14 mouse cellular contexts compared by ENCODE assay signal in genomic region chr4:134587636-134588197, GRCm38 (mm10). TPM values are rescaled to one million over a fixed set of nuclear protein-coding genes. Genes with fewer than 3 reads are reported as not detected.
DNase-seq lines count a peak whose midpoint lies in the region; ATAC-seq and TF ChIP-seq lines count a peak whose summit lies in the region.
"Had no signal": no experiment of that assay in that cellular context is flagged by ENCODE, and none has a peak within 500 bp of the region (broad histone marks: within the 10 kb centered on the region; RNA-seq: fewer than 3 reads in every experiment).

No protein-coding gene starts in this region.

- TF ChIP-seq POLR2A in small intestine, adult 2 months (IDR thresholded peaks at IDR 0.05; ENCODE audit: low read depth, low read length), result no peak

- no peak overlapping the region for H3K4me2 ChIP-seq in hindbrain, postnatal 0 days (ENCODE audit: low read depth, low read length)
- H3K4me2 ChIP-seq: forebrain, embryonic 12.5 days; heart, embryonic 12.5 days; hindbrain, embryonic 13.5 days had no signal

- 66% methylated on average over 11 of the region's 11 CpGs for WGBS in hindbrain, embryonic 10.5 days
- 57% methylated on average over 11 of the region's 11 CpGs for WGBS in hindbrain, postnatal 0 days
- WGBS in small intestine, adult 2 months, result 55% methylated on average over 11 of the region's 11 CpGs

- ATAC-seq in hindbrain, postnatal 0 days, result no peak
- ATAC-seq: Patski had no signal

- H3K9me3 ChIP-seq in hindbrain, embryonic 10.5 days, result no peaks in the 10 kb centered on the region
- H3K9me3 ChIP-seq in hindbrain, postnatal 0 days (ENCODE audit: low read length), result no peaks in the 10 kb centered on the region
- H3K9me3 ChIP-seq: forebrain, embryonic 12.5 days; hindbrain, embryonic 13.5 days had no signal

- no peaks in the 10 kb centered on the region for H3K27me3 ChIP-seq in hindbrain, embryonic 10.5 days (ENCODE audit: insufficient read depth, poor library complexity, severe bottlenecking)
- no peaks in the 10 kb centered on the region for H3K27me3 ChIP-seq in hindbrain, postnatal 0 days (ENCODE audit: insufficient read depth, low read length)
- H3K27me3 ChIP-seq in small intestine, adult 2 months (ENCODE audit: control insufficient read depth, insufficient read depth, low read length), result no peaks in the 10 kb centered on the region
- H3K27me3 ChIP-seq: forebrain, embryonic 12.5 days; heart, embryonic 12.5 days; hindbrain, embryonic 13.5 days; Patski had no signal

- DNase-seq in hindbrain, embryonic 10.5 days (ENCODE audit: low spot score), result no peak
- no peak for DNase-seq in hindbrain, postnatal 0 days (ENCODE audit: low spot score)
- DNase-seq in ovary, postnatal 36 days (ENCODE audit: low spot score), result peak; percentile 49
- DNase-seq in ovary, postnatal 14 days (ENCODE audit: low spot score), result no peak
- DNase-seq in adrenal gland, postnatal 25 days, result peak; percentile 78
- DNase-seq in cerebellum, postnatal 14 days, result no peak
- DNase-seq in cerebellum, adult 9-10 months, result no peak
- DNase-seq: kidney, adult 8-10 months had no signal

- H3K4me1 ChIP-seq in hindbrain, embryonic 10.5 days (replicated peaks), result peaks cover 20% of the 10 kb centered on the region
- peaks cover 13% of the 10 kb centered on the region for H3K4me1 ChIP-seq in hindbrain, postnatal 0 days (ENCODE audit: insufficient read depth, low read length)
- H3K4me1 ChIP-seq in small intestine, adult 2 months (ENCODE audit: control insufficient read depth, insufficient read depth, insufficient read length, low read length), result peaks cover 12% of the 10 kb centered on the region

- no peak overlapping the region for H3K9ac ChIP-seq in hindbrain, postnatal 0 days (replicated peaks; ENCODE audit: low read length)
- H3K9ac ChIP-seq: forebrain, embryonic 12.5 days; heart, embryonic 12.5 days; hindbrain, embryonic 13.5 days; liver, embryonic 14.5 days had no signal

- H3K4me3 ChIP-seq in hindbrain, embryonic 10.5 days, result no peak overlapping the region
- no peak overlapping the region for H3K4me3 ChIP-seq in hindbrain, postnatal 0 days (ENCODE audit: low read length)
- no peak overlapping the region for H3K4me3 ChIP-seq in small intestine, adult 2 months (ENCODE audit: low read depth, low read length)
- H3K4me3 ChIP-seq: forebrain, embryonic 12.5 days; heart, embryonic 12.5 days; hindbrain, embryonic 13.5 days had no signal

- peak overlapping the region; percentile 54; the same call in 1 of the 2 replicates for H3K27ac ChIP-seq in hindbrain, embryonic 10.5 days
- no peak overlapping the region for H3K27ac ChIP-seq in hindbrain, postnatal 0 days
- 0 out of 2 replicates have a peak overlapping the region, but pooled peaks have one; percentile 17 for H3K27ac ChIP-seq in small intestine, adult 2 months (ENCODE audit: insufficient read depth, low read depth, low read length)
- H3K27ac ChIP-seq: forebrain, embryonic 12.5 days; hindbrain, embryonic 13.5 days; liver, embryonic 14.5 days had no signal

- no peak for TF ChIP-seq CTCF in hindbrain, postnatal 0 days (IDR thresholded peaks at IDR 0.05; ENCODE audit: low read depth)
- TF ChIP-seq CTCF in small intestine, adult 2 months (IDR thresholded peaks at IDR 0.05; ENCODE audit: extremely low read depth, insufficient read length, insufficient replicate concordance, low read depth, low read length), result no peak

- peaks cover 6% of the 10 kb centered on the region for H3K36me3 ChIP-seq in hindbrain, embryonic 10.5 days
- H3K36me3 ChIP-seq in hindbrain, postnatal 0 days (ENCODE audit: insufficient read depth, low read length), result no peaks in the 10 kb centered on the region
- H3K36me3 ChIP-seq in small intestine, adult 2 months (ENCODE audit: control insufficient read depth, insufficient read depth, low read length), result no peaks in the 10 kb centered on the region
- H3K36me3 ChIP-seq: forebrain, embryonic 12.5 days; hindbrain, embryonic 13.5 days had no signal

RNA-seq across cellular contexts. Expression of gene Selenon, which starts 35.8 kb away (rescaled TPM):
- polyA plus RNA-seq in hindbrain, embryonic 10.5 days (2016; fragmentation: Nextera tagmentation; extraction: Ambion mirVana), result 8.6 and 10.3 TPM in 2 replicates
- 30.4 and 32.7 TPM in 2 replicates for total RNA-seq in hindbrain, postnatal 0 days (2014; rRNA removed)
- 10.0 and 11.3 TPM in 2 replicates for polyA plus RNA-seq in hindbrain, postnatal 0 days (2015; fragmentation: Nextera tagmentation; extraction: Ambion mirVana)
- total RNA-seq in adrenal gland, postnatal 25 days (2021), result 30.5 and 35.2 TPM in 2 replicates
- 4.5 and 4.8 TPM in 2 replicates for polyA plus RNA-seq in small intestine, adult 2 months (2012; rRNA removed)

RNA-seq across cellular contexts. Expression of gene Mtfr1l, which starts 52.5 kb away (rescaled TPM):
- 115 and 125 TPM in 2 replicates for polyA plus RNA-seq in hindbrain, embryonic 10.5 days (2016; fragmentation: Nextera tagmentation; extraction: Ambion mirVana)
- total RNA-seq in hindbrain, postnatal 0 days (2014; rRNA removed), result 133 and 146 TPM in 2 replicates
- polyA plus RNA-seq in hindbrain, postnatal 0 days (2015; fragmentation: Nextera tagmentation; extraction: Ambion mirVana), result 177 and 182 TPM in 2 replicates
- 118 and 130 TPM in 2 replicates for total RNA-seq in adrenal gland, postnatal 25 days (2021)
- 39.4 and 55.7 TPM in 2 replicates for polyA plus RNA-seq in small intestine, adult 2 months (2012; rRNA removed)

Comparison
In these comparisons a context has a peak if more than half of its experiments do, and no peak if none do; other contexts are left out.
1. DNase-seq: peak in ovary, postnatal 36 days (single experiment) and adrenal gland, postnatal 25 days (single experiment); none in hindbrain, embryonic 10.5 days (single experiment), hindbrain, postnatal 0 days (single experiment), ovary, postnatal 14 days (single experiment), cerebellum, postnatal 14 days (0 of 2) and cerebellum, adult 9-10 months (single experiment).